Mouse (Mus musculus): ENCODE measurements around the gene Rasa3.

GRCm38 (mm10) chr8:13705668-13706067, 28.3 kb upstream of the Rasa3 start, which contains the start of gene Cfap97d2:
- TF ChIP-seq POLR2AphosphoS2 (IDR thresholded peaks at IDR 0.05; ENCODE audit: low read length) (no peak), CTCF (IDR thresholded peaks at IDR 0.05 in 2 of 3, conservative IDR thresholded peaks at IDR 0.05 in 1 of 3; ENCODE audit: control insufficient read depth in 1 of 3, insufficient read depth in 1 of 3, low read depth in 2 of 3, low read length in 3 of 3, poor library complexity in 1 of 3, severe bottlenecking in 1 of 3) (no peak), E2F4 (IDR thresholded peaks at IDR 0.05; ENCODE audit: borderline replicate concordance, low read depth, low read length) (no peak), ZC3H11A (IDR thresholded peaks at IDR 0.05; ENCODE audit: low read depth, low read length) (no peak)

Measured in MEL (cell line).